Mouse (Mus musculus) ES-Bruce4 (cell line): ENCODE results near the gene Erfe.

Source experiments
- CTCF ChIP-seq: IDR thresholded peaks from one replicate; pipeline ENCODE4 v1.8.1; 2011; ENCODE audit warnings: low read depth, low read length
- EP300 ChIP-seq: IDR thresholded peaks from 2 replicates; pipeline ENCODE4 v1.6.1; 2011; ENCODE audit warnings: low read depth, low read length; ENCODE audit not compliant: insufficient read depth
- POLR2A ChIP-seq: IDR thresholded peaks from one replicate; pipeline ENCODE4 v1.8.1; 2011; ENCODE audit warnings: low read length; ENCODE audit not compliant: insufficient read depth

DNA sequence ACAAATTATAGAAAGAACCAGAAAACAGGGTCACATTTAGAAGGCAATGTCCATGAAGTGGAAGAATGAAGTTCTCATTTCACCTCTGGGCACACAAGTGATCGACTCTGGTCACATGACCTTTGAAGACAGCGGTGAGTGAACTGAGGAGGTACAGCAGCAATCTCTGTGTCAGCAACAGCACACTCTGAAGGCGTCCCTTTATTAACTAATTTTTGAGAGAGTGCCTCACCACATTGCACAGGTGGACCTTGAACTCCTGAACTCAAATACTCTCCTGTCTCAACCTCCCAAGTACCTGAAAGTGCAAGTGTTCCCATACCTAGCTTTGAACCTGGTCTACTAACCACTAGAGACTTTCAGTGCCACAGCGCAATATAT lies 14.9 kb downstream of the Erfe start:
- TF ChIP-seq CTCF (no peak), POLR2A (no peak), EP300 (no peak)
